Mouse (Mus musculus) liver, postnatal 0 days (tissue): ENCODE measurements at regions not wholly inside any gene's neighbourhood (a gene's known extent, or its start where the extent isn't known, plus 50 kb on each side); places are given as distances from the start of the nearest gene placed in this dataset.

Source experiments
- ATAC-seq: fragments of 200-750 bp; cut with Nextera tagmentation; 2 replicates; pipeline ENCODE4 v1.8.0; 2017; ENCODE audit warnings: mild to moderate bottlenecking, moderate library complexity
- DNase-seq: peaks from one replicate; pipeline ENCODE4 v3.0.0-alpha.2; 2016
- H3K27ac ChIP-seq: fragments of 300-500 bp; sonication (generic); 2 replicates; pipeline ENCODE4 v1.5.1; 2014; ENCODE audit warnings: antibody characterized with exemption, moderate library complexity, mild to moderate bottlenecking, low read depth
- H3K27me3 ChIP-seq: fragments of 300-500 bp; sonication (generic); 2 replicates; pipeline ENCODE4 v1.6.1; 2014; ENCODE audit warnings: low read length, control low read depth, mixed read lengths; ENCODE audit not compliant: insufficient read depth
- H3K36me3 ChIP-seq: fragments of 300-500 bp; sonication (generic); replicated peaks from 2 replicates; pipeline ENCODE4 v1.6.1; 2014; ENCODE audit warnings: mild to moderate bottlenecking, control low read depth, low read length, moderate library complexity, mixed read lengths; ENCODE audit not compliant: insufficient read depth
- H3K4me1 ChIP-seq: fragments of 300-500 bp; sonication (generic); 2 replicates; pipeline ENCODE4 v1.6.1; 2014; ENCODE audit warnings: antibody characterized with exemption, mild to moderate bottlenecking, control low read depth; ENCODE audit not compliant: insufficient read depth
- H3K4me2 ChIP-seq: fragments of 300-500 bp; sonication (generic); 2 replicates; pipeline ENCODE4 v1.6.1; 2014; ENCODE audit warnings: low read depth, mild to moderate bottlenecking, low read length, moderate library complexity, mixed read lengths
- H3K4me3 ChIP-seq: fragments of 300-500 bp; sonication (generic); 2 replicates; pipeline ENCODE4 v1.5.1; 2014; ENCODE audit warnings: low read depth, low read length
- H3K9ac ChIP-seq: fragments of 300-500 bp; sonication (generic); replicated peaks from 2 replicates; pipeline ENCODE4 v1.6.1; 2014; ENCODE audit warnings: mild to moderate bottlenecking, moderate library complexity
- H3K9me3 ChIP-seq: fragments of 300-500 bp; sonication (generic); 2 replicates; pipeline ENCODE4 v1.6.1; 2016; ENCODE audit warnings: mild to moderate bottlenecking, control low read depth, low read length, mixed read lengths
- CTCF ChIP-seq: sonication (generic); IDR thresholded peaks from 2 replicates; pipeline ENCODE4 v1.5.1; 2016; ENCODE audit warnings: antibody characterized with exemption, low read depth
- EP300 ChIP-seq: IDR thresholded peaks from 2 replicates; pipeline ENCODE4 v1.6.1; 2016; ENCODE audit warnings: antibody characterized with exemption, low read depth, mild to moderate bottlenecking
- WGBS: fragments of 180-500 bp; shearing (Covaris S2); extraction: QIAGEN DNeasy Blood & Tissue Kit; methylation state at CpG from one replicate; pipeline ENCODE4 v1.1.7; 2014; ENCODE audit not compliant: insufficient replicate concordance; 5-methylcytosine and 5-hydroxymethylcytosine counted together

DNA sequence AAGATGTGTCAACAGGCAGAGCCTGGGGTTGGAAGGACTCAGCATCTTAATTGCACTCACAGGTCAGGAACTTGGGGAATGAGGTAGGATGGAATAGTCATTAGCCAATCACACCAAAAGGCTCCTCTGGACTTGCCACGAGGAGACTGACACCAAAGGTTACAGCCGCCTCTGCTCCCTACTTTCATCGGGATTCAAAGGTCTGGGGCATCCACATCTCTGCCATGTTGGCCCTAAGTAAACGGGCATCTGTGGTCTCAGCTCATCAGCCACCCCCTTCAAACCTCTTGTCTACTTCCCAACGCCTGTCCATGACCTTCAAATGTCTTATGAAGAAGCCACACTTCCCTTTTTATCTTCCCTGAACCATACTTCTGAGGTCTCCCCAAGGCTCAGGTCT is 78.1 kb upstream of the Gm26657 start:
- Histone ChIP-seq H3K27ac (no peak overlapping the region), H3K4me2 (no peak overlapping the region), H3K4me1 (no peaks in the 10 kb centered on the region), H3K9ac (no peak overlapping the region), H3K36me3 (no peaks in the 10 kb centered on the region), H3K9me3 (no peaks in the 10 kb centered on the region), H3K27me3 (no peaks in the 10 kb centered on the region), H3K4me3 (no peak overlapping the region)
- no peak for TF ChIP-seq EP300
- TF ChIP-seq CTCF = no peak
- DNase-seq (no peak), ATAC-seq (no peak)
- WGBS = 60% methylated on average over 5 of the region's 5 CpGs

DNA sequence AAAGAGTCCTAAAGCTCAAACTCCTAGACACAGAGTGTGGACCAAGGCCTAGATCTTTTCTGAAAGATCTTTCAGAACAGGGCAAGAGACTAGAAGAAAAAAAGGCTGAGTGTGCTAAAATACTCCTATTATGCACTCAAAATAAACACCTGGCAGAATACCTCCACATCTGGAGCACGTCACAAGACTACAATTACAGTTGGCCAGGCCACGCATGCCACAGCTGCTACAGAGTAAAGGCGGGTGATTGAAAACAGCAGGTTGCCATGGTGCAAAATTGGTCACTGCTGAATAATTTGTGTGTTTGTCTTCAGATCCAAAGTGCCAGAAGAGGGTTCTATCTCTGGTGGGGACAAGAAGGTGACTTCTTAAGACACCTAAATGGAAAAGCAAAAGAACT is 82.8 kb upstream of the Gm26657 start:
- Histone ChIP-seq H3K9ac (no peak overlapping the region), H3K4me3 (no peak overlapping the region), H3K4me2 (no peak overlapping the region), H3K9me3 (no peaks in the 10 kb centered on the region), H3K4me1 (no peaks in the 10 kb centered on the region), H3K27me3 (no peaks in the 10 kb centered on the region), H3K27ac (no peak overlapping the region), H3K36me3 (no peaks in the 10 kb centered on the region)
- DNase-seq (no peak), ATAC-seq (no peak)
- 89% methylated on average over 3 of the region's 3 CpGs for WGBS
- TF ChIP-seq EP300 = no peak
- TF ChIP-seq CTCF = no peak

- H3K4me3 ChIP-seq = no peak overlapping the region
Measured at GRCm38 (mm10) chr4:56654327-56654726, 85.5 kb upstream of the Gm26657 start.

GRCm38 (mm10) chr4:56652819-56653218 is 87.1 kb upstream of the Gm26657 start:
- Histone ChIP-seq H3K27me3 (no peaks in the 10 kb centered on the region), H3K36me3 (no peaks in the 10 kb centered on the region), H3K9me3 (no peaks in the 10 kb centered on the region), H3K27ac (no peak overlapping the region), H3K9ac (no peak overlapping the region), H3K4me3 (no peak overlapping the region), H3K4me2 (no peak overlapping the region), H3K4me1 (no peaks in the 10 kb centered on the region)
- no peak for TF ChIP-seq CTCF
- TF ChIP-seq EP300 = no peak
- WGBS = 59% methylated on average over 5 of the region's 5 CpGs
- DNase-seq = no peak
- no peak for ATAC-seq

More at GRCm38 (mm10) chr4:56654327-56654726, 85.5 kb upstream of the Gm26657 start:
- no peak for TF ChIP-seq EP300
- no peak for TF ChIP-seq CTCF
- no peak overlapping the region for H3K4me2 ChIP-seq
- H3K9me3 ChIP-seq = no peaks in the 10 kb centered on the region
- WGBS = 76% methylated on average over 4 of the region's 4 CpGs
- no peaks in the 10 kb centered on the region for H3K4me1 ChIP-seq
- no peak overlapping the region for H3K27ac ChIP-seq
- no peaks in the 10 kb centered on the region for H3K36me3 ChIP-seq
- ATAC-seq = no peak
- no peaks in the 10 kb centered on the region for H3K27me3 ChIP-seq
- DNase-seq = no peak
- no peak overlapping the region for H3K9ac ChIP-seq

DNA sequence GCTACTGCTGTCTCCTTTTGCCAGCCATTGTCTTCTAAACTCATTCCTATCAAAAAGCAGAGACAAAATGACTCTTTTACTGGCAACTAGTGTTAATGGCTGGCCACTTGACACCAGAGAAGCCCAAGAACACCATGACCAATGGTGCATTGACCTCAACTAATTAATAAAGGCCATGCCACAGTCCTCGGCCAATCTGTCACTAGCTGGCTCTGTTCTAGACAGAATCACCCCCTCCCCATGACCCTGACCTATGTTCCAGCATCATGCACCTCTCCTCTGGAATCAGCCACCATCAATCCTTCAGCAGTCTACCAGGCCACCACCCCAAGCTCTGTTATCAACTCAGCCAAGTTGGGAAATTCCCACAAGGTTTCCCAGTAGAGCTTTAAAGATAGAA is 90.1 kb upstream of the Gm26657 start:
- WGBS = 67% methylated on average over 1 of the region's 1 CpGs
- Histone ChIP-seq H3K36me3 (no peaks in the 10 kb centered on the region), H3K4me1 (no peaks in the 10 kb centered on the region), H3K27me3 (no peaks in the 10 kb centered on the region), H3K4me3 (no peak overlapping the region), H3K27ac (no peak overlapping the region), H3K4me2 (no peak overlapping the region), H3K9me3 (no peaks in the 10 kb centered on the region), H3K9ac (no peak overlapping the region)
- no peak for ATAC-seq
- TF ChIP-seq EP300 (no peak), CTCF (no peak)
- no peak for DNase-seq

DNA sequence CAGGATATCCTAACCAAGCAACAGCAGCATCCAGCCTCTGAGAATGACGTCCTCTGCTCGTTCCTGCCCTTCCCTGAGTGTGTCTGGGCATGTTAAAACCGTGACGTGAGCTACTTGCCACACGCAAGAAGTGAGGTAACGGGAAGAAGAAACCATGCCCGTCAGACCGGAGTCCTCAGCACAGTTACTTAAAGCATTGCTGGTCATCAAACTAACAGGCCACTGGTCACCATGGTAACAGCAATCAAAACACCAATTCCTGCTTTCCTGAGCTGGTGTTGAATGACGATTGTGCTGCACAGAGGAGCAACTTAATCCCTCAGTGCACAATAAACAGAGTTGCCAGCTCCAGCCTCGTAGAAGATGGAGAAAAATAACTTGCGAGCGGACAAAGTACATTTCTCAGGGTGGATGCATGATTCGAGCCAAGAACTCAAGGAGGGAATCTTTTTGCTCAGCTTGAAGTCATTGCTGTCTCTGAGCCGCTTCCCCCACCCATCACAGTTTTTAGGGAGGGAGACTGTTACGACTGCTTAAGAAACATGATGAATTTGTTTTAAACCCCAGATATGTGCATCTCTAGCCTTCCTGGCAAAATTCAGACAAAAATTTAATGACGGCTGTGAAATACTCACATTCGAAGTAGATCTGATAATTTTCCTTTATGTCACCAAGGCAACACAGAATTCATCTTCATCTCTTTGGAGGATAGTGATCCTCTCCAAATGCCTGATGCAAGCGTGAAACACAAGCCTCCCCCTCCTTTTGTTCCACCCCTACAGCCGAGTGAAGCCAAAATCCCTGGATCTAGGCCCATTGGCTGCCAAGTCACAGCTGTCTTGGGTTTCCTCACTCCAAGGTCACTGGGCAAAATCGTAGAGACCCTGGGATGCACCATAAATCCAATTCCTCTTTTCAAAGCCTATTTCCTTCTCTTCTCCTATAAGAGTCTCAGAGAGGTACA is 95.6 kb upstream of the Gm26657 start:
- H3K27ac ChIP-seq = no peak overlapping the region
- no peak for ATAC-seq
- WGBS = 51% methylated on average over 20 of the region's 20 CpGs

More for the DNA sequence above, 95.6 kb upstream of the Gm26657 start:
- TF ChIP-seq EP300 = no peak
- H3K4me1 ChIP-seq = no peaks in the 10 kb centered on the region; the same call in 1 of the 2 replicates
- DNase-seq = no peak
- no peak overlapping the region for H3K4me2 ChIP-seq
- no peak overlapping the region for H3K4me3 ChIP-seq
- no peaks in the 10 kb centered on the region for H3K27me3 ChIP-seq
- H3K36me3 ChIP-seq = no peaks in the 10 kb centered on the region
- H3K9me3 ChIP-seq = no peaks in the 10 kb centered on the region
- H3K9ac ChIP-seq = no peak overlapping the region
